Mouse (Mus musculus) kidney, adult 2 months (tissue): ENCODE data around the gene Atp2b2. TPM values are rescaled to one million over a fixed set of nuclear protein-coding genes. Genes with fewer than 3 reads are reported as not detected.
A peak's percentile ranks its signal among the peaks of the same experiment; 100 is the strongest.

Source experiments
- DNase-seq: peaks from one replicate; pipeline ENCODE4 v3.0.0; 2021
- H3K27ac ChIP-seq: fragments of 200-500 bp; 2 replicates; pipeline ENCODE4 v1.5.1; 2012; ENCODE audit warnings: low read depth, low read length, control low read depth, inconsistent platforms; ENCODE audit not compliant: insufficient read depth
- H3K27me3 ChIP-seq: fragments of 200-500 bp; replicated peaks from 2 replicates; pipeline ENCODE4 v1.6.1; 2012; ENCODE audit warnings: mild to moderate bottlenecking, moderate library complexity, low read length, inconsistent platforms; ENCODE audit not compliant: control insufficient read depth, insufficient read depth
- H3K36me3 ChIP-seq: fragments of 200-500 bp; 2 replicates; pipeline ENCODE4 v1.6.1; 2012; ENCODE audit warnings: mild to moderate bottlenecking, moderate library complexity, low read length, inconsistent platforms; ENCODE audit not compliant: control insufficient read depth, insufficient read depth
- H3K4me1 ChIP-seq: fragments of 200-500 bp; 2 replicates; pipeline ENCODE4 v1.6.1; 2011; ENCODE audit warnings: low read length; ENCODE audit not compliant: control insufficient read depth, insufficient read depth
- H3K4me3 ChIP-seq: fragments of 200-500 bp; 2 replicates; pipeline ENCODE4 v1.5.1; 2011; ENCODE audit warnings: mild to moderate bottlenecking, low read depth, low read length, control low read depth; ENCODE audit not compliant: insufficient read depth
- CTCF ChIP-seq: fragments of 200-500 bp; conservative IDR thresholded peaks from 2 replicates; pipeline ENCODE4 v1.5.1; 2011; ENCODE audit warnings: low read depth, mild to moderate bottlenecking, control low read depth, low read length, moderate library complexity, mixed read lengths; ENCODE audit not compliant: insufficient read depth, insufficient read length
- POLR2A ChIP-seq: fragments of 200-500 bp; IDR thresholded peaks from one replicate; pipeline ENCODE4 v1.6.1; 2011; ENCODE audit warnings: low read depth, low read length, control low read depth
- WGBS: fragments of 180-500 bp; shearing (Covaris S2); methylation state at CpG from one replicate; pipeline ENCODE4 v1.1.7; 2018; 5-methylcytosine and 5-hydroxymethylcytosine counted together
- polyA plus RNA-seq: library from polyadenylated mRNA; depleted of rRNA; stranded (reverse); fragments of >200 nt; gene quantifications from 2 replicates; pipeline ENCODE4 v1.2.3, GENCODE M21; 2012

The Atp2b2 gene
- polyA plus RNA-seq, 1 experiment: 0.84 TPM

- WGBS: 82% methylated on average over 7 of the region's 7 CpGs
- TF ChIP-seq CTCF (no peak), POLR2A (no peak)
- no peaks in the 10 kb centered on the region for H3K4me1 ChIP-seq
- DNase-seq: no peak
- H3K27ac ChIP-seq: no peak overlapping the region
- H3K36me3 ChIP-seq: no peaks in the 10 kb centered on the region
- no peaks in the 10 kb centered on the region for H3K27me3 ChIP-seq
- H3K4me3 ChIP-seq: no peak overlapping the region
Observed at GRCm38 (mm10) chr6:114042836-114043235, 423 bp upstream of the Atp2b2 start.

DNA sequence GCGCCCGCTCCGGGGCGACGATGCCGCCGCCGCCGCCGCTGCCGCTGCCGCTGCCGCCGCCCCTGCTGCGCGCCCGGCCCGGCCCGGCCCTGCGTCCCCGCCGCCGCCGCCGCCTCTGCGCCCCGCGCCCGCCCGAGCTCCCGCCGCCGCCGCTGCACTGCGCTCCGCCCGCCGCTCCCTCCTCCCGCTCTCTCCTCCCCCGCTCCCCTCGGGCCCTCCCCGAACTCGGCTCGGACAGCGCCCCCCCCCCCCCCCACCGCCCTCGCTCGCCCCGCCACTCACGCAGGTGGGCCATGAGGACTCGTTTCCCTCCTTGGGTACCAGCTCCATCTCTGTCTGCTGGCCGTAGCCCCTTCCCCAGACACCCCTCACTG, 515 bp downstream of the Atp2b2 start:
- 8% methylated on average over 42 of the region's 52 CpGs for WGBS
- Histone ChIP-seq H3K4me1 (no peaks in the 10 kb centered on the region), H3K27me3 (no peaks in the 10 kb centered on the region), H3K27ac (no peak overlapping the region), H3K4me3 (0 out of 2 replicates have a peak overlapping the region, but pooled peaks have one; percentile 9), H3K36me3 (no peaks in the 10 kb centered on the region)
- DNase-seq: no peak
- TF ChIP-seq CTCF: no peak
- TF ChIP-seq POLR2A: no peak

DNA sequence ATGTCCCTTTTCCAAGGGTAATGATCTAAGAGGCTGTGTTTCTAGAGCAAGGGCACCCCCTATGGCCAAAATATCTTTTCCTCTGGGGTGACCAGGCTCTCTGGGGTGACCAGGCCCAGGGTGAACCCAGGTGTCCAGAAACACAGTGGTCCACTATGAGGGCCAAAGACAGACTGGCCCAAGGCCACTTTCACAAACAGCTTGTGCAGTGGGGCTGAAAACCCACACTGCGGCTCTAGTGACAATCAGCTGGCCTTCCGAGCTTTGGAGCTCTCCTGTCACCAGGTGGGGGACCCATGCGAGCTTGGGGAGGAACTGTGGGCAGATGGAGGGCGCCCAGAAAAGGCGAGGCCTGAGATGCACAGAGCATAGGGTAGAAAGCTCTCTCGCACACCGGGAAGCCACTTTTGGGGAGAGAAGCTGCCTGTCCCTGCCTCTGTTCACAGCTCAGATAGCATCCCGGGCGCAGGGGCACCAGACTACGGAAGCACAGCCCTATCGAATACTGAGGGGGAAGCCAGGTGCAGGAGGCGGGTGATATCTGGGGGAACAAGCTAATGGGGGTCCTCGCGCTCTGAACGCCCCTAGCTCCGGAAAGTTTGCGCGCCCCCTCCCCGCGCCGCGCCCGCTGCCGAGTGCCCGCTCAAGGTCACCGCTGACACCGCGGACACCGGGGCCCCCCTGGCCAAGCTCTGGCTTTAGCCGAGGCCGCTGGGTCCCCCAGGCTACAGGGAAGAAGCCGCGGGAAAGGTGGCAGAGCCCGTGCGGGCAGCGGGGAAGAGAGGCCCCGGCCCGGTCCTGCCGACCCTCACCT, 1.1 kb downstream of the Atp2b2 start:
- Histone ChIP-seq H3K4me3 (peak overlapping the region; percentile 9), H3K36me3 (no peaks in the 10 kb centered on the region), H3K4me1 (no peaks in the 10 kb centered on the region), H3K27ac (no peak overlapping the region), H3K27me3 (no peaks in the 10 kb centered on the region)
- 2% methylated on average over 39 of the region's 39 CpGs for WGBS
- DNase-seq: peak; percentile 51
- TF ChIP-seq POLR2A (no peak), CTCF (0 out of 2 replicates have a peak, but pooled peaks have one; percentile 26)

- WGBS: 46% methylated on average over 3 of the region's 3 CpGs
- TF ChIP-seq CTCF: no peak
- TF ChIP-seq POLR2A: no peak
- Histone ChIP-seq H3K27me3 (no peaks in the 10 kb centered on the region), H3K36me3 (no peaks in the 10 kb centered on the region), H3K4me3 (no peak overlapping the region), H3K4me1 (no peaks in the 10 kb centered on the region), H3K27ac (no peak overlapping the region)
- DNase-seq: no peak
Observed at GRCm38 (mm10) chr6:114035704-114036103, 6.7 kb downstream of the Atp2b2 start.

DNA sequence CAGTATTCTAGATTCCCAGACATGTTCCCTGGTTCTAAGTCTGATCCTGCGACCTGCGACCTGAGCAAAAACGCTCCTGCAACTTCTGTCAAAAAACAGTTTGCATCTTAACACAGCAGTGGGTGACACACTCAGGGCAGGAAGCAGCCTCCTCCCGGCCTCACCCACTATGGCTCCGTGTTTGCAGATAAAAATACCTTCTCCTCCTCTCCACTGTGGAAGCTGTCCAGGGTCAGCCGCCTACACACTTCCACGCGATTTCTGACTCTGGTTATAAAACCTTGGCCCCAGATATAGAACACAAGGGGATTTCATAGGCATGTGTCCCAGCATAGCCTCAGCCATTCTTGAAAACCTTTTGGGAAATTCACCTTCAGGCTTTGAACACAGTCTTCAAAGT, 9.6 kb downstream of the Atp2b2 start:
- TF ChIP-seq POLR2A (no peak), CTCF (no peak)
- Histone ChIP-seq H3K4me3 (no peak overlapping the region), H3K27ac (no peak overlapping the region), H3K27me3 (no peaks in the 10 kb centered on the region), H3K36me3 (no peaks in the 10 kb centered on the region), H3K4me1 (no peaks in the 10 kb centered on the region)
- 62% methylated on average over 8 of the region's 8 CpGs for WGBS
- DNase-seq: no peak

DNA sequence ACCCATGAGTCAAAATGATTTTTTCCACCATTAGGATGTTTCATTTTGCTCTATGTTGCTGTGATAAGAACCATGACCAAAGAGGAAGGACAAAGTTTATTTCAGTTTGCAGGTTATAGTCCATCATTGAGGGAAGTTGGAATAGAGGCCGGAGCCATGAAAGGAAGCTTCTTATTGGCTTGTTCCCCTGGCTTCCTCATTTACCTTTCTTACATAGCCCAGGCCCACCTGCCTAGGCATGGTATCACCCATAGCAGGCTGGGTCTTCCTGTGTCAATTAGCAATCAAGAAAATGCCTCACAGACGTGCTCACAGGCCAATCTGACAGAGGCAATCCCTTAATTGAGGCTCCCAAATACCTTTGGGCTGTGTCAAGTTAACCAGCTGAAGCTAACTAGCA, 18.6 kb downstream of the Atp2b2 start:
- DNase-seq: no peak
- TF ChIP-seq POLR2A (no peak), CTCF (no peak)
- H3K4me1 ChIP-seq: no peaks in the 10 kb centered on the region
- 65% methylated on average over 2 of the region's 2 CpGs for WGBS
- no peaks in the 10 kb centered on the region for H3K36me3 ChIP-seq
- H3K27ac ChIP-seq: no peak overlapping the region
- H3K27me3 ChIP-seq: no peaks in the 10 kb centered on the region
- no peak overlapping the region for H3K4me3 ChIP-seq

GRCm38 (mm10) chr6:114022104-114022503, 20.3 kb downstream of the Atp2b2 start:
- no peaks in the 10 kb centered on the region for H3K4me1 ChIP-seq
- no peak overlapping the region for H3K27ac ChIP-seq
- no peaks in the 10 kb centered on the region for H3K27me3 ChIP-seq
- H3K36me3 ChIP-seq: no peaks in the 10 kb centered on the region
- WGBS: 79% methylated on average over 9 of the region's 9 CpGs
- DNase-seq: no peak
- H3K4me3 ChIP-seq: no peak overlapping the region
- TF ChIP-seq CTCF: no peak
